Mouse (Mus musculus): ENCODE measurements around the gene Hivep1.
A peak's percentile ranks its signal among the peaks of the same experiment; 100 is the strongest.

Gene Hivep1

GRCm38 (mm10) chr13:42113601-42114000 is 61.8 kb downstream of the Hivep1 start:
- DNase-seq, result no peak

- DNase-seq, result no peak
Observed at GRCm38 (mm10) chr13:42116301-42116700, 64.5 kb downstream of the Hivep1 start.

GRCm38 (mm10) chr13:42119062-42119461 is 67.2 kb downstream of the Hivep1 start:
- DNase-seq, result no peak

DNA sequence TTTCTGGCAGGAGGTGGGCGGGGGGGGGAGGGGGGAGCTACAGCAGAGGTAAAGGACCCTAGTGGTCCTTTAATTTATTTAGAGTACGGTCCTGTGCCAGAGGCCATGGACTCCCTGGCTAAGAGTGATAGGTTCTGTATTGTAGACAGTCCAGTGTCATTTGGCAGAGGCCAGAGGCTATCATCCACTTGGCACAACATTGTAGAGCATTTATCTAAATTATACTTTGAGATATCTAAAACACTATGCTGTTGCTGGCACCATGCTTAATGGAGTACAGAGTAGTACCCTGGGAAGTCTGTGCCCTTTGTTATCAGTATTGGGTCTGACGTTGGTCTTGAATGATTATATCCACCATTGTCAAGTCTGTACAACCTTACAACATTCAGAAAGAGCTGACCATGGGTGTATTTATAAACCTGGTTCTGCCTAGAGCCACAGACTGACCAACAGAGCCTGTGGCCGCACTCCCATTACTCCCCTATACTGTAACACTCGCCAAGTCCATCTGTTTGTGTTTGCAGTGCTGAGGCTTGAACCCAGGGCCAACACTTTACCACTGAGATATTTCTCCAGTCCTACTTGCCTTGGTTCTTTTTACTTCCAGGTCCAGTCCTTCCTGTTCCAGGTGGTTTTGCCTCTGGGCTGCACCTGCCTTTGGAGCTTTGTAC is 69.4 kb downstream of the Hivep1 start:
- no peak for DNase-seq

DNA sequence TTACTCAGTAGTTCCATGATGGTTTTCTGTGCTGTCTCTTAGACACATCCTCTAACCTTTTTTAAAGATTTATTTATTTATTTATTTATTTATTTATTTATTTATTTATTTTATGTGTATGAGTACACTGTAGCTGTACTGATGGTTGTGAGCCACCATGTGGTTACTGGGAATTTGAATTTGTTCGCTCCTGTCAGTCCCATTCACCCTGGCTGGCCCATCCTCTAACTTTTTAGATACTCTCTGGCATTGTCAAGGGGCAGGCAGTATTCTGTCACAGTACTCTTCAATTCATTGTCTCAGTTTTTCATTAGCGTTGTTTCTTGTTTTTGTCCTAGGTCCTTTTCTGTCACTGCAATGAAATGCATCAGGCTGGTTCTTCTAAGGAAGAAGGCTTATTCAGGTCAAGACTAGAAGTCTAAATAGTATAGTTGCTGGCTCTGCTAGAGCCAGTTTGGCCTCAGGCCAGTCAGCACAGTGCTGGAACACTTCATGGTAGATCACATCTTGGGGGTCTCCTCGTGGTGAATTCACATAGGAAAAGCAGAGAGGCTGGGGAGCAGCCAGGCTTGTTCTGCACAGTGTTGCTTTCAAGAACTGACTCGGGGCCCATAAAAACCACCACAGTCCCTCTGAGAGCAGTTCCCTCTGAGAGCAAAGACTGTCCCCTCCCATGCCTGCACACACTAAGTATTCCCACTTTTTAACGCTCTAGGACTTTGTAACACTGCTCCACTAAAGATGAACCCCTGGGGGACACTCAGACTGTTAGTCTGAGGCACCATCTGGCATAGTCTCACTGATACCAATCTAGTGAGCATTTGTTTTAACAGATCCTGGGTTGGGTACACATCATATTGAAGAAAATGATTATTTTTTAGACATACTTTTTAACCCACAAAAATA is 70.2 kb downstream of the Hivep1 start:
- DNase-seq, result no peak

GRCm38 (mm10) chr13:42144627-42145026 is 92.8 kb downstream of the Hivep1 start:
- DNase-seq, result no peak

DNA sequence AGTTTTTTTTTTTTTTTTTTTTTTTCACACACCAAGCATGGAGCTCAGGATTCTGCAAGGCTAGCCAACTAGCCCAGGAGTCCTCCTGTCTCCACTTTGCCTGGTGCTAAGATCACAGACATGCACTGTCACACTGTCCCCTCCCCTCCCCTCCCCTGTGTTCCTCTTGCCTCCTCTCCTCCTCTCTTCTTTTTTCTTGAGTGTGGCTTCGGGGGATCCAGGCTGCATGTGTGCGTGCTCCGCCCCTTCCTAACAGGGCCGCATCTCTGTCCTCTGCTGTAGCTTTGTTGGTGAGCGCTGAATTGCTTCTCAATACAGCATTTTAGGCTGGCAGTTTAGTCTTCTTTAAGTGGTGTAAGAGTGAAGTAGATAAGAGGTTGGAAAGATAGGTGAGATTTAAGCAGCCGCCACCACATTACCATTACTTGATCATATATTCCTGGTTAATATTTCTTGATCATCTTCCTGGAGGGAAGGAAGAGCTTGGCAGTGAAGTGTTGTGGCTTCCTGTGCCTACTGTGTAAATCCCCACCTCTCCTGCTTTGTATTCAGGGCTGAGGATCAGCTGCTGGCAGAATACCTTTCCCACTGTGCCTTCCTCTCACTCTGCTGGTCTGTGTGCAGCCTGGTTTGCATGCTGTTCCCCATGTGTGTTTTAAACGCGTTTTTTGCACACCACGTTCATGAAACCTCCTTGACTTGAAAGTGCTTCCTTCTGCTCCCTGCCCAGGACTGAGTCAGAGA is 97.7 kb downstream of the Hivep1 start:
- no peak for DNase-seq

GRCm38 (mm10) chr13:42150072-42150450 is 98.2 kb downstream of the Hivep1 start:
- DNase-seq, result no peak

GRCm38 (mm10) chr13:42150462-42151127 is 98.8 kb downstream of the Hivep1 start:
- no peak for DNase-seq

DNA sequence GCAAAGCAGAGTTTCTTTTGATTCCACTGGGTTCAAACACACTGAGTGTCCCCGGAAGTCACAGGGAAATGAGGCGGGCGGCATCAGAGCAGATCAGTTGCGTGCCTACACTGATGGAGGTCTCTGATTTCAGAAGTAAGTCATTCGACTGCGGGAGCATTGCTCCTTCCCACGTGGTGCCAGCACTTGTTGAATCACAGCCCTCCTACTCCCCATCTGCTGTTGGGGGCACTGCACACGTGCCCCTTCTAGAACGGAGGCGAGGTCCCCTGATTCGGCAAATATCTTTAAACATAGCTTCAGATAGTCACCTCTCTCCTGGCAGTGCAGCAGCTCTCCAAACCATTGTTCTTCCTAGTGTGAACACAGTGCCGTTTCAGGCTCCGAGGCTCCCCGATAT is 106.4 kb downstream of the Hivep1 start:
- DNase-seq, result no peak

DNA sequence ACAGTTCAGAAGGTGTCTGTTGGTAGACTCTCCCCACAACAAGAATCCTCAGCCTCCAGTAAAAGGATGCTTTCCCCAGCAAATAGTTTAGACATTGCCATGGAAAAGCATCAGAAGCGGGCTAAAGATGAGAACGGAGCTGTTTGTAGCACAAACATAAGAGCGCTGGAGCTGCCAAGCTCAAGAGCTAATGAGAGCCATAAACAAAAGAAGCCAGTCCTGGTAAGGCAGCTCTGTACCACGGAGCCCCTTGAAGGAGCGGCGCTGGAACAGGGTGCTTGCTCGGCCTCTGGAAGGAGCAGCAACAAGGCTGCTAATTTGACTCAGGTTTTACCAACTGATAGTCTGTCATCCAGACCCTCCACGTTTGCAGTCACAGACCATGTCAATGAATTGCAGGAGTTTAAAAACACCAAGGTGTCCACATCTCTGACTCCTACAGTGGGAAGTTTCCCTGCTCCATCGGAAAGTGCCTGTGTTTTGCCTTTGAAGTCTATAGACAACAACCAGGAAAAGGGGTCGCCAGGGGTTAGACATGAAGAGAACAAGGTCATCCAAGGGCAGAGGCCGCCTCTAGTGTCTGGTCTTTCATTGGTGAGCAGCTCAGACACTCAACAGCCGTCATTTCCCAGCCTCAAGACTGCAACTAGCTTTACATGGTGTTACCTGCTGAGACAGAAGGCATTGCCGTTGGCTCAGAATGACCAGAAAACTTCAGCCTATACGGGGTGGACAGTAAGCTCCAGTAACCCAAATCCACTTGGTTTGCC is 107.8 kb downstream of the Hivep1 start:
- DNase-seq, result no peak

GRCm38 (mm10) chr13:42170802-42171201 is 119.0 kb downstream of the Hivep1 start:
- no peak for DNase-seq

DNA sequence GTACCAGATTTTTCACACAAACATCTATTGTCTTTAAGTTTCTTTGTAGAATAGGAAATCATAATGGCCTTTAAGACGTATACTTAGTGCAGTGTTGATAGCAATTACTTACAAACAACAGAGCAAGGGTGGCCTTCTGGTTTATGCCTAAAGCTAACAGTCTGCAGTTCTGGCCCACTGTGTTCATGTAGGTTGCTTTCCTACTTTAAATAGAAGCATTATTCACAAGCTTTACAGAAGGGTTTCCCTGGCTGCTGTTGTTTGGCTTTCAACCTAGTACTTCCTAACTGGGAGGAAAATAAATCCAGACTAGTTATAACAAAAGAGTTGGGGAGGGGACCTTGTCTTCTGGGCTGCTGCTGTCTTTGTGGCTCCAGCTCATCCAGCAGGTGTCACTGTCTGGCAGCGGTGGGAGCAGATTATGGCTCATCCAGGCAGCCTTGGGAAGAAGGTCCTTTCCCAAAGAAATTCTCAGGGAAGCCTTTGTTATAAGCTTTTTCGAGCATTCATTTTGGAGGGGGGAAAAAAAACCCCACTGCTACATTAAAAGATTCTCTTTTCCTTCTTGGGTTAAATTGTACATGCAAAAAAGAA is 123.1 kb downstream of the Hivep1 start:
- peak; percentile 57 for DNase-seq

GRCm38 (mm10) chr13:42182635-42183034 is 130.8 kb downstream of the Hivep1 start:
- no peak for DNase-seq

DNA sequence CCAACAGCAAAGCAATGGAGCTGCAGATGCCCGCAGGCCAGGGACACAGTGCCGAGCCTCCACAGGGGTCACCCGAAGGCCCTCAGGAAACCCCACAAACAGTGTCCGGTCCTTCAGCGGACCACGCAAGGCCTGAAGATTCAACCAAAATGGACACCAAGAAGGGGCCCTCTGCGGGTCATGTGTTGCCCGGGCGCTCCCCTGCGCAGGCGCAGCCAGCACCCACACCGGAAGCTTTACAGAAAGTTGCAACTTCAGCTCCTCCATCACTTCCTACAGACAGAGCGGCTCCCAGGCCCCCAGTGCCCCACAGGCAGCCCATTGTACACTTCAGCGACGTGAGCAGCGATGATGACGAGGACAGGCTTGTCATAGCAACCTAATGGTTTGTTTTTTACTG is 132.3 kb downstream of the Hivep1 start:
- DNase-seq, result no peak

- no peak for DNase-seq
Observed at GRCm38 (mm10) chr13:42193016-42193415, 141.2 kb downstream of the Hivep1 start.

- DNase-seq, result no peak
Observed at GRCm38 (mm10) chr13:42195671-42196070, 143.8 kb downstream of the Hivep1 start.

DNA sequence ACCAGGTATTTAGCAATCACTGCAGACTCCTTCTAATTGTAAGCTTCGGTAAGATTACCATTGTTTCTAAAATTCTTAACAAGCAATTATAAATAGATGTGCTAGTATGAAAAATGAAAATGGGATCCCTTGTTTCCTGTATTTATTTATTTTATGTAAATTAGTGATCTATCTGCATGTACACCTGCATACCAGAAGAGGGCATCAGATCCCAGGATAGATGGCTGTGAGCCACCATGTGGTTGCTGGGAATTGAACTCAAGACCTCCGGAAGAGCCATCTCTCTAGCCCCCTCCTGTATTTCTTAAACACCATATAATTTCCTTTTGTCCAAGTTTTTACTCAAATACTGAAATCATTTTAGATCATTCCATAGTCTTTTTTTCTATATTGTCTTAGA is 145.8 kb downstream of the Hivep1 start:
- no peak for DNase-seq

GRCm38 (mm10) chr13:42213556-42213955 is 161.7 kb downstream of the Hivep1 start:
- DNase-seq, result no peak

GRCm38 (mm10) chr13:42222401-42222800 is 170.6 kb downstream of the Hivep1 start:
- no peak for DNase-seq

DNA sequence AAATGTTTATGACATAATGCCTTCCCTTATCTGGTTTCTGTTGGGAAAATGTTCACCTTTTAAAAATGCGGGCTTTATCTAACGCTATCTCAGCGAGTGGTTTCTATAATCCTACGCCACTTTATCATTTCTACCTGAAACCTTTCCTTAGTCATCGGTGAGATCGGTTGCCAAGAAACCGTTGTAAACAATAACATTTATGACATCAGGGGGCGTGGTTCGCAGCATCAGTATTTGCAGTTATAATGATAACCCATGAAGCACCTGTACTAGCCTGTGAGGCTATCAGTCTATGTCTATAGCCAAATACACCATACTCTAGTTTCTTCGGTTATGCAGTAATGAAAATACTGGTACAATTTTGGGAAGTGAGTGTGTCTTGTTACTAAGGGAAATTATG is 177.0 kb downstream of the Hivep1 start:
- DNase-seq, result no peak

Data from kidney, postnatal 14 days (tissue).